Mouse (Mus musculus) midbrain, embryonic 12.5 days (tissue): ENCODE measurements at regions not wholly inside any gene's neighbourhood (a gene's known extent, or its start where the extent isn't known, plus 50 kb on each side); places are given as distances from the start of the nearest gene placed in this dataset.
"Not testable (repeated sequence)": the region's sequence is repeated elsewhere in the genome, so short reads cannot be mapped to it uniquely, and the experiment has no call there.

Experiments used
- ATAC-seq: fragments of 200-750 bp; cut with Nextera tagmentation; 2 replicates; pipeline ENCODE4 v1.8.0; 2017; ENCODE audit warnings: low read depth, moderate TSS enrichment, moderate library complexity; ENCODE audit not compliant: low FRiP score
- H3K27ac ChIP-seq: fragments of 300-500 bp; sonication (generic); replicated peaks from 2 replicates; pipeline ENCODE4 v1.5.1; 2016; ENCODE audit warnings: mild to moderate bottlenecking
- H3K27me3 ChIP-seq: fragments of 300-500 bp; sonication (generic); 2 replicates; pipeline ENCODE4 v1.6.1; 2016; ENCODE audit warnings: mild to moderate bottlenecking
- H3K36me3 ChIP-seq: fragments of 300-500 bp; sonication (generic); 2 replicates; pipeline ENCODE4 v1.6.1; 2016
- H3K4me1 ChIP-seq: fragments of 300-500 bp; sonication (generic); 2 replicates; pipeline ENCODE4 v1.6.1; 2016
- H3K4me2 ChIP-seq: fragments of 300-500 bp; sonication (generic); replicated peaks from 2 replicates; pipeline ENCODE4 v1.6.1; 2016; ENCODE audit warnings: mild to moderate bottlenecking, moderate library complexity
- H3K4me3 ChIP-seq: fragments of 300-500 bp; sonication (generic); 2 replicates; pipeline ENCODE4 v1.5.1; 2016; ENCODE audit warnings: mild to moderate bottlenecking
- H3K9ac ChIP-seq: fragments of 300-500 bp; sonication (generic); replicated peaks from 2 replicates; pipeline ENCODE4 v1.6.1; 2016; ENCODE audit warnings: mild to moderate bottlenecking, moderate library complexity
- H3K9me3 ChIP-seq: fragments of 300-500 bp; sonication (generic); 2 replicates; pipeline ENCODE4 v1.6.1; 2016; ENCODE audit warnings: mild to moderate bottlenecking
- WGBS: fragments of 180-500 bp; shearing (Covaris S2); methylation state at CpG from one replicate; pipeline ENCODE4 v1.1.7; 2016; 5-methylcytosine and 5-hydroxymethylcytosine counted together

DNA sequence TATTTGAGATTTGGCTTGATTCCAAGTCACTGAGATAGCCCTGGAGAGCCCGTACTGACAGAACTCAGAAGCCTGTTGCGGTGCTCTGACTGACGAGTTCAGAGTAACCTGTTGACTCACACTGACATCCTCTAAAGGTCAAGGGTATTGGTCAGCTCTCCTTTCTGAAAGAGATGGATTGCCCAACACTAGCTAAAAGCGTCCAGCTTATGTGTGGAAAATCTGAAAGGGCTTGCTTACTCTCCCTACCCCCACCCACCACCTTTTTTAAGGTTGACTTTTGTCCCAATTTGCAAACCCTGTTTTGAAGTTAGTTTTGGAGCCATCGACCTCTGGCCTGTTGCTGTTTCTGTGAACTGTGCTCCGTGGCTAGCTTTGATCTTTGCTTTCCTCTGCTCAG is 92.4 kb upstream of the Palmd start:
- Histone ChIP-seq H3K4me3 (no peak overlapping the region), H3K4me2 (no peak overlapping the region), H3K36me3 (no peaks in the 10 kb centered on the region), H3K27ac (no peak overlapping the region), H3K9ac (no peak overlapping the region), H3K4me1 (no peaks in the 10 kb centered on the region), H3K9me3 (no peaks in the 10 kb centered on the region), H3K27me3 (no peaks in the 10 kb centered on the region)
- ATAC-seq: no peak
- 62% methylated on average over 6 of the region's 6 CpGs for WGBS

DNA sequence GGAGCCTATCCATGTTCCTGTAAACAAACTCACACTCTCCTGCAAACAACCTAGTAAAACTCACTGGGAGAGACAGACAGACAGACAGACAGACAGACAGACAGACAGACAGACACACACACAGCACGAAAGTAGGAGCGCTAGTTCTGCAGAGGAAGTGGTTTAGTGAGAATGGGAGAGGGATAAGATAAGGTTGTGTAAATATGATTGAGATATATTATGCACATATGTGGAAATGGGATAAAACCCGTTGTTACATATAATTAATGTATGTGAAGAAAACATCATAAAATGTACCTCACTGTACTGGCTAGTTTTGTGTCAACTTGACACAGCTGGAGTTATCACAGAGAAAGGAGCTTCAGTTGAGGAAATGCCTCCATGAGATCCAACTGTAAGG is 85.9 kb upstream of the Palmd start:
- H3K9ac ChIP-seq, ATAC-seq, H3K4me3 ChIP-seq, H3K9me3 ChIP-seq, H3K27me3 ChIP-seq, H3K4me2 ChIP-seq, H3K4me1 ChIP-seq, H3K36me3 ChIP-seq, H3K27ac ChIP-seq: not testable (repeated sequence)
- 96% methylated on average over 3 of the region's 3 CpGs for WGBS

DNA sequence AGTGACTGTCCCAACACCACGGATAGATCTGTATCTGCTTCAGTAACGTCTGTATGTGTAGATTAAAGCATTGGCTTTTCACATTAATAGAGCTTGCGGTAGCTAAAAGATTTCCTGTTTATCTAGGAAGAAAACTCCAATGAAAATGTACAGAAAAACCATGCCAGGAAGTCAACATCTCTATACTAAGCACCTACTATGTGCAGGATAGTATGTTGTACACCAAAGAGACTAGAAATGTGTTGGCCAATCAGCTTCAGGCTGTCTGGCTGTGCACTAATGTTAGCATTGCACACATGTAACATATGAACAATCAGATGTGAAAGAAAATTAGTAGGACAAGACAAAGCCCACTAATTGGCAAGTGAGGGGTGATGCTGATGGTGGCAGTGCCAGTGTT is 82.6 kb upstream of the Palmd start:
- WGBS: 95% methylated on average over 3 of the region's 3 CpGs

DNA sequence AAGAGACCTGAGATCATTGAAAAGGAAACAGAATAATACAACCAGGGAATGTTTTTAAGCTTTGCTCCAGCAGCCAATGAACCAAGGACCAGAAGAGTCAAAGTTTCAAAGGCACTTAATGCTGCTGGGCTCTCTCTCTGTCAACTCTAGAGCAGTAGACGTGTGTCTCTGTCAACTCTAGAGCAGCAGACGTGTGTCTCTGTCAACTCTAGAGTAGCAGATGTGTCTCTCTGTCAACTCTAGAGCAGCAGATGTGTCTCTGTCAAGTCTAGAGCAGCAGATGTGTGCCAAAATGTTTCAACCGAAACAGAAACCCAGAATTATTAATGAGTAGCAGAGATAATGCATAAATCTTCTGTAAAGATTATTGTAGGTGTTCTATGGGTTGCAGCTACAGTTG is 82.1 kb upstream of the Palmd start:
- H3K4me1 ChIP-seq: no peaks in the 10 kb centered on the region
- ATAC-seq: no peak
- H3K9me3 ChIP-seq: no peaks in the 10 kb centered on the region
- H3K9ac ChIP-seq: no peak overlapping the region
- 74% methylated on average over 3 of the region's 3 CpGs for WGBS
- no peak overlapping the region for H3K4me3 ChIP-seq
- H3K4me2 ChIP-seq: no peak overlapping the region
- H3K27ac ChIP-seq: no peak overlapping the region
- no peaks in the 10 kb centered on the region for H3K36me3 ChIP-seq
- H3K27me3 ChIP-seq: no peaks in the 10 kb centered on the region

More for the DNA sequence above, 82.6 kb upstream of the Palmd start:
- no peak for ATAC-seq
- Histone ChIP-seq H3K27ac (no peak overlapping the region), H3K9me3 (no peaks in the 10 kb centered on the region), H3K4me3 (no peak overlapping the region), H3K9ac (no peak overlapping the region), H3K27me3 (no peaks in the 10 kb centered on the region), H3K4me2 (no peak overlapping the region), H3K36me3 (no peaks in the 10 kb centered on the region), H3K4me1 (no peaks in the 10 kb centered on the region)

DNA sequence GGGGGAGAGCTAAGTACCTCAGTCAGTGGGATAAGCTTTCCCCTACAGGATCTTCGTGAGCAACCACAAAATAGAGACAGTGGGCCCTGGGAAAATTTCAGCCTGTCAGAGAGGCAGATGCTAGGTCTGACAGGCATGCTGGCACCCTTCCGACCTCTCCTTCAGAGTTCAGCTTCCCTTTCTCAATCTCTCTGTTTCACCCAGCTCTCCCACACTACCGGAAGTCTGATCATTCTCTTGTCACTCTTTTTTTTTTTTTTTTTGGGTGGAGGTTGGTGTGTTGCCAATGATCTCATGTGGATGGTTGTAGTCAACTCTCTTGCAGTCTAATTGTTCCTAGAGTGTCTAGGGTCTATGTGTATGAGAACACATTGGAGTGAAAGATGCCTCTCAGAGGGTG is 80.6 kb upstream of the Palmd start:
- 81% methylated on average over 3 of the region's 3 CpGs for WGBS
- H3K4me2 ChIP-seq: no peak overlapping the region
- no peak overlapping the region for H3K4me3 ChIP-seq
- no peak overlapping the region for H3K9ac ChIP-seq
- H3K4me1 ChIP-seq: no peaks in the 10 kb centered on the region
- H3K27ac ChIP-seq: no peak overlapping the region
- no peaks in the 10 kb centered on the region for H3K9me3 ChIP-seq
- H3K27me3 ChIP-seq: no peaks in the 10 kb centered on the region
- no peak for ATAC-seq
- H3K36me3 ChIP-seq: no peaks in the 10 kb centered on the region

DNA sequence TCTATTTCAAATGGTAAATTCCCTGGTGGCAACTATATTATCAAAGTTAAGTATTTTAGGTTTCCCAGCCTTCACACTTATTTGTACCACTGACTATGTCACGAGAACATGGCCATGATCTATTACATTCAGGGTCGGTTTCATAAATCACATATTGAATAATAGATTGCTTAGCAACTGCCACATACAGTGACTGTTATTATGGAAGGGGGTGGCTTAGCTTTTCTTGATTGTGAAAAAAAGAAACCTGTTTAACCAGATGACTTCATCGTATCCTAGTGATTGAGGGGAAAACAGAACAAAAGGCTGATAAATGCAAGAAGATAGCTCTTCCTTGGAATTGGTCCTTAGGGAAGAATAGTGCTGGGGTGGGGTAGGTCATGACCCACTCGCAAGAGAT is 76.0 kb upstream of the Palmd start:
- H3K4me1 ChIP-seq: no peaks in the 10 kb centered on the region
- WGBS: 75% methylated on average over 4 of the region's 4 CpGs
- H3K36me3 ChIP-seq: no peaks in the 10 kb centered on the region
- H3K27me3 ChIP-seq: no peaks in the 10 kb centered on the region
- H3K4me2 ChIP-seq: no peak overlapping the region
- H3K4me3 ChIP-seq: no peak overlapping the region
- no peaks in the 10 kb centered on the region for H3K9me3 ChIP-seq
- no peak overlapping the region for H3K9ac ChIP-seq
- no peak overlapping the region for H3K27ac ChIP-seq
- no peak for ATAC-seq

DNA sequence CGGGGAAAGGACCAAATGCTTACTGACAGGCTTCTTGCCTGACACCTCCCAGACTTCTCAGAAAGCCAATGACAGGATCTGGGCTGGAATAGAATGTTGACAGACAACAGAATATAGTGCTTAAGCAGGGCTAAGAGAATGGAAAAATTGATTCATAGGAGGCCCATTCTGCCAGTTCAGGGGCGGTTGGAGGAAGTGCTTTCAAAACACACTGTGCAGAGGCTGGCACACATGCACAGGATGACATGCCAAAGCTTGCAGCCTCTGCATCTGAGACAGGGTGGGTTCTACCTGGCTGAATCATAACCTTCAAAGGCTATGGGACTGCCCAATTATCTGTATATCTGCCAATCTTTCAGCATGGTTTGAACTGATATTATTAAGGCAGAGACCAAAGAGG is 75.5 kb upstream of the Palmd start:
- H3K27me3 ChIP-seq: no peaks in the 10 kb centered on the region
- no peaks in the 10 kb centered on the region for H3K4me1 ChIP-seq
- no peak overlapping the region for H3K4me3 ChIP-seq
- no peaks in the 10 kb centered on the region for H3K9me3 ChIP-seq
- no peak for ATAC-seq
- H3K36me3 ChIP-seq: no peaks in the 10 kb centered on the region
- H3K27ac ChIP-seq: no peak overlapping the region
- 83% methylated on average over 2 of the region's 2 CpGs for whole genome bisulfite sequencing
- no peak overlapping the region for H3K9ac ChIP-seq
- no peak overlapping the region for H3K4me2 ChIP-seq

DNA sequence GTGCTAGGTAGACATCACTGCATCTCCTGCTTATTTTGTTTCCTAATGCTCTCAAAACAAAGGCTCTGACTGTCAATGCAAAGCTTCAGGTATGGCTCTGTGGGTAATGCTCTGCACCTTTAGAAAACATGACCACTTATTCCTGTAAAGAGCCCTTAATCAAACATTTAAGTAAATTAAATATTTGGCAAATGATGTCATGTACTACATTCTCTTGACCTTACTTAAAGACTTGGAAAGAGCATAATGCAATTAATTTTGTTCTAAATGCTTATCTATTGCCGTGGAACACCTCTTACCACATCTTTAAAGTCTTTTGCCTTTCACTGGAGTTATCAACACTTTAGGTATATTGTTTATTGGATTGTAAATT is 70.1 kb upstream of the Palmd start:
- no peak overlapping the region for H3K9ac ChIP-seq
- no peaks in the 10 kb centered on the region for H3K9me3 ChIP-seq
- no peaks in the 10 kb centered on the region for H3K4me1 ChIP-seq
- ATAC-seq: no peak
- WGBS: 80% methylated on average over 1 of the region's 1 CpGs
- H3K36me3 ChIP-seq: no peaks in the 10 kb centered on the region
- no peak overlapping the region for H3K27ac ChIP-seq
- H3K4me2 ChIP-seq: no peak overlapping the region
- no peaks in the 10 kb centered on the region for H3K27me3 ChIP-seq
- H3K4me3 ChIP-seq: no peak overlapping the region

DNA sequence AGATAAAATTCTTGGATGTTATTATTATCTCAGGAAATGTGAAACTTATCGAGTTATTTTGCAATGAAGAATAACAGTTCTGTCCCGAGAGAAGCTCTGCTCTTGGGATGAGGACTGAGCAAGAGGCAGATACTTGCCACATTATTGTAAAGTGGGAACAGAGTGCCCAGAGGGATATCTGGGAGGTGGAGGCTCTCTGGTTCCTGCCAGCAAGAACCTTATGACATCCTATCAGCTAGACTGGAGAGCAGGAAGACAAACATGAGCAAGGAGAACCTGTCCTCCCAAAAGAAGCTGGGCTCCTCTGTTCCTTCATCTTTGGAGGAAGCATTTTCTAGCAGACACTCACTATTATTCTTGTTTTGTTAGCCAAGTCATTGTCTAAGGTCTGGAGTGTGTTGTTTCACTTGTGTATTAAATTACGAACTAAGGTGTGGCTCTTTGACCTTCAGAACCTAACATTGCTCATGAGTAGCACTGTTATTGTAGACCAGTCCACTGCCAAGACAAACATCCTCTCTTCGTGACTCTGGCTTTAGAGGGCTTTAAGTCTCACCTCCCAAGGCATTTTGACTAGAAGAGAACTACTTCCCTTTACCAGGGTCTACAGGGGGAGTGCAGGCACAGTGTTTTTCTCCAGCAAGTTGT is 69.6 kb upstream of the Palmd start:
- no peak overlapping the region for H3K4me2 ChIP-seq
- H3K4me1 ChIP-seq: no peaks in the 10 kb centered on the region
- H3K36me3 ChIP-seq: no peaks in the 10 kb centered on the region
- H3K27me3 ChIP-seq: no peaks in the 10 kb centered on the region
- H3K9ac ChIP-seq: no peak overlapping the region
- ATAC-seq: no peak
- 78% methylated on average over 4 of the region's 4 CpGs for WGBS
- no peaks in the 10 kb centered on the region for H3K9me3 ChIP-seq
- H3K27ac ChIP-seq: no peak overlapping the region
- H3K4me3 ChIP-seq: no peak overlapping the region
